Mouse (Mus musculus) liver, embryonic 14.5 days (tissue): ENCODE measurements around the gene Pex11b. TPM values are rescaled to one million over a fixed set of nuclear protein-coding genes. Genes with fewer than 3 reads are reported as not detected.
A peak's percentile ranks its signal among the peaks of the same experiment; 100 is the strongest.

Experiments
- ATAC-seq: fragments of 200-750 bp; cut with Nextera tagmentation; 2 replicates; pipeline ENCODE4 v1.8.0; 2017; ENCODE audit warnings: moderate number of reproducible peaks, mild to moderate bottlenecking, moderate library complexity; ENCODE audit not compliant: insufficient read depth
- DNase-seq, 3 experiments: peaks; one replicate each; pipeline ENCODE4 v3.0.0-alpha.2; 2012 to 2013; ENCODE audit warnings: low read depth in 3 of 3, low spot score in 3 of 3
- H3K27ac ChIP-seq: fragments of 300-500 bp; sonication (generic); 2 replicates; pipeline ENCODE4 v1.5.1; 2014; ENCODE audit warnings: moderate library complexity, mild to moderate bottlenecking, control low read depth, inconsistent platforms
- H3K27me3 ChIP-seq: fragments of 300-500 bp; sonication (generic); 2 replicates; pipeline ENCODE4 v1.6.1; 2014; ENCODE audit warnings: mild to moderate bottlenecking, low read length, moderate library complexity; ENCODE audit not compliant: control insufficient read depth, insufficient read depth
- H3K36me3 ChIP-seq: fragments of 300-500 bp; sonication (generic); replicated peaks from 2 replicates; pipeline ENCODE4 v1.6.1; 2014; ENCODE audit warnings: low read depth; ENCODE audit not compliant: control insufficient read depth, insufficient read depth
- H3K4me1 ChIP-seq, 2 experiments: fragments of 200-500 bp in 1 of 2; fragments of 300-500 bp in 1 of 2; sonication (generic) in 1 of 2; replicated peaks; 2 replicates each; pipeline ENCODE4 v1.6.1; 2012 to 2014; ENCODE audit warnings: antibody characterized with exemption in 1 of 2, inconsistent platforms in 1 of 2, low read length in 1 of 2; ENCODE audit not compliant: control insufficient read depth in 2 of 2, insufficient read depth in 2 of 2
- H3K4me2 ChIP-seq: fragments of 300-500 bp; sonication (generic); 2 replicates; pipeline ENCODE4 v1.6.1; 2014; ENCODE audit warnings: low read depth, mild to moderate bottlenecking, control low read depth, moderate library complexity
- H3K4me3 ChIP-seq, 2 experiments: fragments of 200-500 bp in 1 of 2; fragments of 300-500 bp in 1 of 2; sonication (generic) in 1 of 2; 2 replicates each; pipeline ENCODE4 v1.5.1; 2012 to 2014; ENCODE audit warnings: low read depth in 2 of 2, low read length in 2 of 2, mild to moderate bottlenecking in 2 of 2, control low read depth in 1 of 2, inconsistent platforms in 1 of 2, moderate library complexity in 1 of 2; ENCODE audit not compliant: insufficient read depth in 1 of 2
- H3K9ac ChIP-seq: fragments of 300-500 bp; sonication (generic); replicated peaks from 2 replicates; pipeline ENCODE4 v1.6.1; 2014; ENCODE audit warnings: mild to moderate bottlenecking, control low read depth, moderate library complexity
- H3K9me3 ChIP-seq: fragments of 300-500 bp; sonication (generic); 2 replicates; pipeline ENCODE4 v1.6.1; 2016; ENCODE audit warnings: low read length, mixed read lengths; ENCODE audit not compliant: control insufficient read depth
- CTCF ChIP-seq: IDR thresholded peaks from 2 replicates; pipeline ENCODE4 v1.5.1; 2016; ENCODE audit warnings: antibody characterized with exemption, low read depth, control low read depth
- EP300 ChIP-seq: IDR thresholded peaks from 2 replicates; pipeline ENCODE4 v1.6.1; 2016; ENCODE audit warnings: antibody characterized with exemption, low read depth
- WGBS: fragments of 180-500 bp; shearing (Covaris S2); extraction: QIAGEN DNeasy Blood & Tissue Kit; methylation state at CpG from one replicate; pipeline ENCODE4 v1.1.7; 2014; ENCODE audit not compliant: insufficient replicate concordance; 5-methylcytosine and 5-hydroxymethylcytosine counted together
- polyA plus RNA-seq, 2 experiments: library from polyadenylated mRNA; depleted of rRNA in 1 of 2; stranded (reverse) in 1 of 2; unstranded in 1 of 2; fragments of >200 nt; fragmentation: Nextera tagmentation in 1 of 2; extraction: Ambion mirVana in 1 of 2; gene quantifications; 2 replicates each; pipeline versions ENCODE4 v1.2.1 to v1.2.3; 2012 to 2014

Pex11b gene
- polyA plus RNA-seq, 2 experiments, result 10.7 to 15.7 TPM

DNA sequence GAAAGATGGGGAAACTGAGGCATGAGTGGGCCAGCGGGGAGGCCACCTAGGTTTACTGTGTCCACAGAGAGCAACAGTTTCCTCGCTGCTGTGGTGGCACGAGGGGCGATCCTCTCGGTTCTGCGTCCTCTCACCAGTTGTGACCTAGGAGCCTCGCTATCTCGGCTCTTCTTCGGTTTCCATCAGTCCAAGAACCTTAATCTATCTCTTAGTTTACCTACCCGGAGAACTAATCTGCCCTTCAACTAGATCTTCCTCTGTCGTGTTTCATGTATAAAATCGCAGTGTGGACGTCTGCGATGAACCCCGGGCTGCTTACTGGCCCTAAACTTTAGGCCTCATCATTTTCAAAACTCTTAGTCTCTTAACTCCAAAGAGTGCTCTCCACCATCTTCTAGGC, 730 bp downstream of the Pex11b start:
- Histone ChIP-seq H3K9me3 (no peaks in the 10 kb centered on the region), H3K4me3 (peak overlapping the region; percentile 85 to 99), H3K9ac (peak overlapping the region; percentile 99), H3K36me3 (peaks cover 16% of the 10 kb centered on the region), H3K27me3 (no peaks in the 10 kb centered on the region), H3K27ac (peak overlapping the region; percentile 71), H3K4me2 (peak overlapping the region; percentile 93), H3K4me1 (peaks cover 13% of the 10 kb centered on the region in 2 experiments)
- 5% methylated on average over 15 of the region's 15 CpGs for WGBS
- ATAC-seq, result peak; percentile 25; the same call in 1 of the 2 replicates
- DNase-seq, result no peak
- TF ChIP-seq EP300 (no peak), CTCF (no peak)

DNA sequence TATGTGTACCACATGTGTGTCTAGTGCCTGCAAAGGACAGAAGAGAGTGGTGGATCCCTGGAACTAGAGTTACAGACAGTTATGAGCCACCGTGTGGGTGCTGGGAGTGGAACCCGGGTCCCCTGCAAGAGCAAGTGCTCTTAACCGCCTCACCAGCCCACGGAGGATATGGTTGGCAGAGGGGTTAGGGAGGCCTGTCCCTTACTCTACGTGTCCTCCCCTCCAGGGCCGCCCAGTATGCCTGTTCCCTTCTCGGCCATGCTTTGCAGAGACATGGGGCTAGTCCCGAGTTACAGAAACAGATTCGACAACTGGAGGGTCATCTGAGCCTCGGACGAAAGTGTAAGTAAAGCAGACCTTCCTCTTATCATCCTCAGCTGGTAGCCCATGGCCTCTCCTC, 1.3 kb downstream of the Pex11b start:
- no peak overlapping the region for H3K27ac ChIP-seq
- no peaks in the 10 kb centered on the region for H3K27me3 ChIP-seq
- ATAC-seq (no peak), DNase-seq (no peak)
- peak overlapping the region; percentile 6 to 99 for H3K4me3 ChIP-seq
- H3K4me1 ChIP-seq, result peaks cover 11 to 13% of the 10 kb centered on the region in 2 experiments
- TF ChIP-seq CTCF (no peak), EP300 (no peak)
- peak overlapping the region; percentile 99 for H3K9ac ChIP-seq
- peak overlapping the region; percentile 93 for H3K4me2 ChIP-seq
- WGBS, result 48% methylated on average over 11 of the region's 11 CpGs
- peaks cover 13% of the 10 kb centered on the region for H3K36me3 ChIP-seq
- no peaks in the 10 kb centered on the region for H3K9me3 ChIP-seq

- Histone ChIP-seq H3K36me3 (no peaks in the 10 kb centered on the region; the same call in none of the 2 replicates), H3K27ac (no peak overlapping the region), H3K9ac (no peak overlapping the region), H3K4me3 (no peak overlapping the region), H3K4me1 (peaks cover 11 to 13% of the 10 kb centered on the region in 2 experiments), H3K4me2 (no peak overlapping the region), H3K27me3 (no peaks in the 10 kb centered on the region), H3K9me3 (no peaks in the 10 kb centered on the region)
- TF ChIP-seq CTCF (peak; percentile 84), EP300 (no peak)
- 75% methylated on average over 1 of the region's 1 CpGs for WGBS
- DNase-seq, result peak in 2 of 3 experiments; percentile 36 to 38
- no peak for ATAC-seq
These were observed 4.0 kb downstream of the Pex11b start for GRCm38 (mm10) chr3:96639219-96639618.

DNA sequence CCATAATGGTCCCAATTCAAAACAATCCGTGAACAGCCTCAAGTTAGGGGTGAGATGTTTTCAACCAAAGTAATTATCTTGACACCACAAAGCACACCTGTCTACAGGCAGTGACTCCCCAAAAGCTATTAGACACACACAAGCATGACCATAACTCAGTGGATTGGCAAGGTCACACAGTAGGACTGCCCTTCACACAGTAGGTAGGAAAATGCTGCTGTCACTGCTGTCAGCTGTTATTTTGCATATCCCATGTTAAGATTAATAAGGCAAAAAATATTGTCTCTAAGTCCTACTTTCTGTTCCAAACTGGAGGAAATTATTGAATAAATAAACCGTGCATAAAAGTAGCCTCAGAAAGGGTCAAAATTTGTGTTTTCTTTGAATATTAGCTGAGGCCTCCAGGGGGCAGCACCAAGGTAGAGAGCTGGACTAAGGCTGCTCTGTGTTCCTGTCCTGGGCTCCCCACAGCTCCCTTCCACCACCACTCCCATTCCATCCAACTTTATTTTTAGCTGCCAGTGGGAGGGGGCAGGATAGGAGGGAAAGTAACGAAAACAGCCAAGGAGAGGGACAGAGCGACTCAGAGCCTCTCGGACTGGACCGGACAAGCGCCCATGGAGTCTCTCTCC, 10.0 kb downstream of the Pex11b start, which contains the start of gene Itga10:
TSS of gene Itga10 (plus strand) at position 567 of the 632 bp plus-strand sequence.
- TF ChIP-seq EP300, result no peak
- TF ChIP-seq CTCF, result peak; percentile 68
- no peaks in the 10 kb centered on the region for H3K27me3 ChIP-seq
- no peaks in the 10 kb centered on the region for H3K4me1 ChIP-seq
- H3K4me2 ChIP-seq, result no peak within 1 kb of the TSS
- no peak within 1 kb of the TSS for H3K9ac ChIP-seq
- no peak for ATAC-seq
- no peak within 1 kb of the TSS for H3K4me3 ChIP-seq
- DNase-seq, result no peak
- H3K27ac ChIP-seq, result no peak within 1 kb of the TSS
- no peaks in the 10 kb centered on the region; the same call in none of the 2 replicates for H3K36me3 ChIP-seq
- 78% methylated on average over 7 of the region's 7 CpGs for WGBS
- no peaks in the 10 kb centered on the region for H3K9me3 ChIP-seq

GRCm38 (mm10) chr3:96647365-96647764, 12.2 kb downstream of the Pex11b start:
- no peak for TF ChIP-seq EP300
- no peak for TF ChIP-seq CTCF
- 80% methylated on average over 3 of the region's 3 CpGs for WGBS
- H3K27ac ChIP-seq, result no peak overlapping the region
- H3K4me3 ChIP-seq, result no peak overlapping the region
- DNase-seq (no peak), ATAC-seq (no peak)
- no peaks in the 10 kb centered on the region for H3K27me3 ChIP-seq
- no peaks in the 10 kb centered on the region; the same call in 1 of the 2 replicates for H3K36me3 ChIP-seq
- H3K4me2 ChIP-seq, result no peak overlapping the region
- H3K9ac ChIP-seq, result no peak overlapping the region
- H3K9me3 ChIP-seq, result no peaks in the 10 kb centered on the region
- H3K4me1 ChIP-seq, result no peaks in the 10 kb centered on the region
